Mouse (Mus musculus): ENCODE measurements around the gene Hnrnpu.
"Not testable (repeated sequence)": the region's sequence is repeated elsewhere in the genome, so short reads cannot be mapped to it uniquely, and the experiment has no call there.

Hnrnpu gene

GRCm38 (mm10) chr1:178313039-178313597 is 24.5 kb downstream of the Hnrnpu start:
- DNase-seq (ENCODE audit: low spot score in 2 of 2): no peak

- no peak for DNase-seq (ENCODE audit: low spot score in 2 of 2)
Measured at GRCm38 (mm10) chr1:178310128-178310527, 27.5 kb downstream of the Hnrnpu start.

- DNase-seq (ENCODE audit: low spot score in 2 of 2): no peak
Measured at GRCm38 (mm10) chr1:178309487-178309886, 28.1 kb downstream of the Hnrnpu start.

DNA sequence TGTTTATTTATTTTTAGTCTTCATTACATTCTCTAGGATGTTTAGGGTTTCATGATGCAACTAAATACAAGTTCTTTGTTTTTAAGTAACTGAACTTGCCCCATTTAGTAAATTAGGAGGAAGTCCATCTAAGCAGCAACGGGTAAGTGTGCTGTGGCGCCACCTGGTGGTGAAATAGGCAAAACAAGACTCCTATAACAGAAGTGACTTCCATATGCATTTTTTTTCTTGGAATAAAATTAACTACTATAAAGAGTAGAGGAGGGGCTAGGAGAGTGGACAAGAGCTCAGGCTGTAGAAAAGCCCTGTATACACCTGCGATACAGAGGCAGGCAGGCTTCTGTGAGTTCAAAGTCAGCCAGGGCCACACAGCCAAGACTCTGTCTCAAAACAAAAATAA is 34.2 kb downstream of the Hnrnpu start:
- DNase-seq (ENCODE audit: low spot score in 2 of 2): peak; percentile 50 to 56

DNA sequence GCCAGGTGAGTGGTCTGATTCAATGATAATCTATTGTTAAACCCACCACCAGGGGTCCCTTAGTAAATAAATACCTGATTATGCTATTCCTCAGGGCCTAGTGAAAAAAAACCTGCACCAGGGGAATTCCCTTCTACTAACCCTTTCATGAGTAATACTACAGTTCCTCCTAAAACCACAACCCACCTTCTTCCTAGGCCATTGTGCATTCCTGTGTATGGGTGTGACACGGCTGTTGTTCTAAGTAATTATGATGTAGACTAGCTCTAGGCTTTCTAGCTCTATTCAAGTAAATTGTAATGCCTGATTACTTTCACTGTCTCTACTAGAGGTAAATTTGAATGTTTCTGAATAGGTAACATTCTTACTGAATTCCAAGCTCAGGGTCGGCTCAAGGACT is 36.3 kb downstream of the Hnrnpu start:
- not testable (repeated sequence) for DNase-seq (ENCODE audit: low spot score in 2 of 2)

GRCm38 (mm10) chr1:178294051-178294450 is 43.5 kb downstream of the Hnrnpu start:
- DNase-seq (ENCODE audit: low spot score in 2 of 2): no peak

DNA sequence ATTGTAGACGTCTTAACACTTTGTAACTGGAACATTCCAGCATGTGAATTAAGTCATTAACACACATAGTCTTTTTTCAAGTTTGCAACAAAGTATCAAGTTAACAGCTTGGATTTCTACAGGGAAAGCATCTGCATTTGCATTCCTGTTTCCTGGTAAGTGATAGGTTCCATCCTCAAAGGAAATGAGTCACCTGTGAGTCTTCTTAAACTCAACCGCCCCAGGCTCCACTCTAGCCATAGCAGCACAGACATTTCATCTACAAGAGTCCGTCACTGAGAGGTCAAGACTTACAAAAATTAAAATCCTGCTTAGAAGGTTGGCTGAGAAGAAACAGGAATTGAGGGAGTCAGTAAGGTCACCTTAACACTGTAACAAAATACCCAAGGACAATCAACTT is 45.9 kb downstream of the Hnrnpu start:
- DNase-seq (ENCODE audit: low spot score in 2 of 2): no peak

GRCm38 (mm10) chr1:178287601-178288176 is 49.9 kb downstream of the Hnrnpu start:
- DNase-seq (ENCODE audit: low spot score in 2 of 2): no peak

DNA sequence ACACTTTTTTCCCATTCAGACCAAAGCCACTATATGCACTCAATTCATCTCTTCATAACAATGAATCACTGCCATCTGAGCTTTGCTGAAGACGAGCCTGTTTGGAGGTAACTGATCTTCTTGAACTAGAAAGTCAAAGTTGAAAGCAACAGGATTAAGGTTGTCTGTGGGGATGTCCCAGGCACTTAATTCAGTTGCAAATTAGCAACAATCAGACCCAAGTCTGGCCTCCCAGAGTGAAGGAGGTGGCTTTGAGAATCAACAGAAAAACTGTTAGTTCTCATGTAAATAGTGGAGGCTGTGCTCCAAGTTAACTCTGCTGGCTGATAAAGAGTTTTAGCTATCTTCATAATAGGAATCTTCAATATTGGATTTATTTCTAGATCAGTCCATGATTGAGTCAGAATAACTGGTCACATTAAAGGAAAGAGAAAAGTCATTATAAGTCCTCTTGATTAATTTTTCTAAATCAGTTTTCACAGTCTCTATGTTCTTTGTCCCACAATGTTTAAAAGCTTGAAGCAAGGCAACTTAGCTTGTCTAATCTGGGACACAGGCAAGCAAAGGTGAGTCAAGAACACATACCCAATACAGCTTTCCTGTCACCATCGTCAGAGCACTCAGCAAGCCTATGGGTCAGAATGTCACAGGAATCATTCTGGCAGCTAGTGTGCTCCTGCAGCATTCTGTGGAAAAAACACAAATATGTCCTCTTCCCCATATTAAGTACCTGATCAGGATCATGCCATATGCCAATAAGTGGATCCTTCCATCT is 53.5 kb downstream of the Hnrnpu start:
- DNase-seq (ENCODE audit: low spot score in 2 of 2): no peak

DNA sequence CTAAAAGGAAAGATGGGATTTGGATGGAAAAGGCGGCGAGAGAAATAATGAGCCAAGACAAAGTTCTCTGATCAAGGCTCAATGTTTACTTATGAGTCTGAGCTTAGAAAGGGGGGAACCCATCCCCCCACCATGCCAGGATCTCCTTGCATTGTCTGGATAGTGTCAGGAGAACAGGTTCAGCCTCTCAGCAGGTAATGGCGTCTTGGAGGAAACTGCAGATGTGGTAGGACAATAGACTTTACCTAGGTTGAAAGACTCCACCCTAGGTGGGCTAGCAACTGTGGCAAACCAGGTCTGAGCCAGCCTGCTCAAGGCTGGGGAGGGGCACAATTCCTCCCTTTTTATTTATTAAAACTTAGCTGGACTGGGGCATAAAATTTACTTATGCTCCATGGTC is 54.3 kb downstream of the Hnrnpu start:
- not testable (repeated sequence) for DNase-seq (ENCODE audit: low spot score in 2 of 2)

DNA sequence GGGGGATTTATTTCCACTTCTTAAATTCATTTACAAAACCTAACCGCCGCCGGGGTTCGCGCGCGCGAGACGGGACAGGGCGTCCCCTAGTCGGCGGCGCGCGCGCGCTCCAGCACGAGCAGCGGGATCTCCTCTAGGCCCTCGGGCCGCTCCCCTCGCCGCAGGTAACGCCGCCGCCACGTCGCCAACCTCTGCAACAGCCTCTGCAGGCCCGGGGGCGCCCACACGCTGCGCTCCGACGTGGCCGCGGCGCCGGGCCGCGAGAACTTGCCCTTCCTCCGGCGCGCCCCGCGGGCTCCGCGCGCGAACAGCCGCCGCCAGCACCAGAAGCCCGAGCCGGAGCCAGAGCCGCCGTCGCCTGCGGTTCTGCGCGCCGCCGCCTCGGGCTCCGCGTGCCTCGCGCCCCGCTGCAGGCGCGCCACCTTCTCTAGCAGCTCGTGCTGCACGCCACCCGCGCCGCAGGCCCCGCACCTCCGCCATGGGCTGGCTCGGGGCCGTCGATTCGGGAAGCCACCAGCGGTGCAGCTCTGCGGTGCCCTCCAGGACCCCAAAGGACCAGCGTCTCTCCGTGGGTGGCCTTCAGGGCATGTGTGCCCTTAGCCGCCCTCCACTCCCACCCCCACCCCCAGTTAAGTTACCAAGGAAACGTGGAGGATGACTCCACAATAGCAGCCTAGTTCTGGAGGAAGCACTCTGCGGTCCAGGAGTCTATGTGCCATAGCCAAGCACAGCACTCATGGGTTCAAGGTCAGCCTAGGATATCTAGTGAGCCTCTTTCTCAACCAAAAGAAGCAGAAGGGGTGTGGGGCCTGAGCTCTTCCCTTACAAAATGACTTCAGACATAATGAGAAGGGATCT is 61.3 kb downstream of the Hnrnpu start:
- peak; percentile 65 to 67 for DNase-seq (ENCODE audit: low spot score in 2 of 2)

- no peak for DNase-seq (ENCODE audit: low spot score in 2 of 2)
Measured at GRCm38 (mm10) chr1:178275738-178276053, 61.9 kb downstream of the Hnrnpu start.

DNA sequence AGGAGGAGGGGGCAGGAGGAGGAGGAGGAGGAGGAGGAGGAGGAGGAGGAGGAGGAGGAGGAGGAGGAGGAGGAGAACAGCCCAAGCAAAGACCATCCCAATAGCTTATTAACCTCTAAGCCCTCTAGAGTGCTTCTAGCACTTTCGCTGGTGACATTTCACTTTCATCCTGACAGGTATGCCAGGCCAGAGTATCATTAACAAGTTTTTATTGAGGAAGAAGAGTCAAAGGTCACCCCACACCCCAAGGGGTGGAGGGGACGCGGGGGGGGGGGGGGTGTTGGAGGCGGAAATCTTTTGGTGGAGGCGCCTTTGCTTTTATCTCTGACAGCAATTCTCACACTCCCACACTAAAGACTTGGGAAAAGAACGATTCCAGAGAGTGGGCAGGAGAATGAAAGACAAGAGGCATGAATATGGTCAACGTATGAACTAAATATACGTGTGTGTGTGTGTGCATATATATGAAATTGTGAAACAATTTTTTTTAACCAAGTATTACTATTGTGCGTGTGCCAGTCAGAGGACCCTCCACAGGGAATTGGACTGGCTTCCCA is 62.3 kb downstream of the Hnrnpu start:
- DNase-seq (ENCODE audit: low spot score in 2 of 2): peak in 1 of 2 experiments; percentile 16
